Mouse (Mus musculus) midbrain, postnatal 0 days (tissue): Measurements from ENCODE around the gene Tmem8b. TPM values are rescaled to one million over a fixed set of nuclear protein-coding genes. Genes with fewer than 3 reads are reported as not detected.
A peak's percentile ranks its signal among the peaks of the same experiment; 100 is the strongest.

Experiments
- ATAC-seq: fragments of 200-750 bp; cut with Nextera tagmentation; 2 replicates; pipeline ENCODE4 v1.8.0; 2017; ENCODE audit warnings: moderate number of reproducible peaks, mild to moderate bottlenecking, moderate TSS enrichment, moderate library complexity; ENCODE audit not compliant: low FRiP score
- DNase-seq: peaks from one replicate; pipeline ENCODE4 v3.0.0-alpha.2; 2015; ENCODE audit warnings: low spot score
- H3K27ac ChIP-seq: fragments of 300-500 bp; sonication (generic); 2 replicates; pipeline ENCODE4 v1.5.1; 2014; ENCODE audit warnings: low read depth, mild to moderate bottlenecking, low read length, mixed read lengths
- H3K27me3 ChIP-seq: fragments of 300-500 bp; sonication (generic); 2 replicates; pipeline ENCODE4 v1.6.1; 2014; ENCODE audit warnings: low read length, control low read depth, mixed read lengths; ENCODE audit not compliant: insufficient read depth
- H3K36me3 ChIP-seq: fragments of 300-500 bp; sonication (generic); 2 replicates; pipeline ENCODE4 v1.6.1; 2014; ENCODE audit warnings: low read length, control low read depth, mixed read lengths; ENCODE audit not compliant: insufficient read depth
- H3K4me1 ChIP-seq: fragments of 300-500 bp; sonication (generic); 2 replicates; pipeline ENCODE4 v1.6.1; 2014; ENCODE audit warnings: mild to moderate bottlenecking, control low read depth, antibody characterized with exemption, low read length, mixed read lengths; ENCODE audit not compliant: insufficient read depth
- H3K4me2 ChIP-seq: fragments of 300-500 bp; sonication (generic); 2 replicates; pipeline ENCODE4 v1.6.1; 2014; ENCODE audit warnings: low read depth, mild to moderate bottlenecking, low read length, mixed read lengths; ENCODE audit not compliant: poor library complexity, severe bottlenecking
- H3K4me3 ChIP-seq: fragments of 300-500 bp; sonication (generic); 2 replicates; pipeline ENCODE4 v1.5.1; 2014; ENCODE audit warnings: low read depth, mild to moderate bottlenecking, low read length, moderate library complexity
- H3K9ac ChIP-seq: fragments of 300-500 bp; sonication (generic); replicated peaks from 2 replicates; pipeline ENCODE4 v1.6.1; 2014; ENCODE audit warnings: mild to moderate bottlenecking, low read length, moderate library complexity, mixed read lengths; ENCODE audit not compliant: poor library complexity, severe bottlenecking
- H3K9me3 ChIP-seq: fragments of 300-500 bp; sonication (generic); 2 replicates; pipeline ENCODE4 v1.6.1; 2016; ENCODE audit warnings: low read length, control low read depth
- CTCF ChIP-seq: IDR thresholded peaks from 2 replicates; pipeline ENCODE4 v1.5.1; 2016; ENCODE audit warnings: antibody characterized with exemption, mild to moderate bottlenecking
- whole genome bisulfite sequencing: fragments of 180-500 bp; shearing (Covaris S2); extraction: QIAGEN DNeasy Blood & Tissue Kit; methylation state at CpG from one replicate; pipeline ENCODE4 v1.1.7; 2014; 5-methylcytosine and 5-hydroxymethylcytosine counted together
- polyA plus RNA-seq: library from polyadenylated mRNA; unstranded; fragments of >200 nt; fragmentation: Nextera tagmentation; extraction: Ambion mirVana; gene quantifications from 2 replicates; pipeline ENCODE4 v1.2.1, GENCODE M21; 2015
- total RNA-seq: library from RNA; depleted of rRNA; stranded (reverse); fragments of >200 nt; gene quantifications from 2 replicates; pipeline ENCODE4 v1.2.3, GENCODE M21; 2014

The Tmem8b gene
- total and polyA plus RNA-seq, 2 experiments from 2014 or later, result 13.7 to 30.0 TPM

DNA sequence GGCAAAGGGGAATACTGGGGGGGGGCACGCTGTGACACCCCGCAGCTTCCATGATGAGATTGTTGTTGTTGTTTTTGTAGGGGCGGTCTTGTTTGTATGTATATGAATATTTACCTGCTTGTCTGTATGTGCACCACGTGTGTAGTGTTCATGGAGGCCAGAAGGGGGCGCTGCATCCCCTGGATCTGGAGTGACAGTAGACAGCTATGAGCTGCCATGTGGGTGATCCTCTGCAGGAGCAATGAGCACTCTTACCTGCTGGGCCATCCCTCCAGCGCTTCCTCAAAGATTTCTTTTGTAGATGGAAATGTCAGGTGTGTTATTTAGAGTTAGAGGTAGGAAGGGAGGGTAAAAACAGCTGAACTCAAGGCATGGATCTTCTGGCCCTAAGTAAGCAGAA lies 34.7 kb downstream of the Tmem8b start:
- no peaks in the 10 kb centered on the region for H3K27me3 ChIP-seq
- 83% methylated on average over 6 of the region's 6 CpGs for WGBS

GRCm38 (mm10) chr4:43703851-43704250 lies 35.1 kb downstream of the Tmem8b start:
- TF ChIP-seq CTCF, result no peak
- Histone ChIP-seq H3K27me3 (no peaks in the 10 kb centered on the region), H3K4me2 (no peak overlapping the region), H3K4me3 (no peak overlapping the region), H3K4me1 (no peaks in the 10 kb centered on the region), H3K9me3 (no peaks in the 10 kb centered on the region), H3K36me3 (no peaks in the 10 kb centered on the region), H3K9ac (no peak overlapping the region), H3K27ac (no peak overlapping the region)
- ATAC-seq (no peak), DNase-seq (no peak)
- WGBS, result 67% methylated on average over 8 of the region's 8 CpGs

More for the DNA sequence above, 34.7 kb downstream of the Tmem8b start:
- no peak for ATAC-seq
- Histone ChIP-seq H3K4me2 (no peak overlapping the region), H3K4me1 (no peaks in the 10 kb centered on the region), H3K27ac (no peak overlapping the region), H3K9me3 (no peaks in the 10 kb centered on the region), H3K36me3 (no peaks in the 10 kb centered on the region), H3K9ac (no peak overlapping the region), H3K4me3 (no peak overlapping the region)
- TF ChIP-seq CTCF, result peak; percentile 41
- DNase-seq, result no peak

GRCm38 (mm10) chr4:43705991-43706390 lies 37.2 kb downstream of the Tmem8b start:
- 84% methylated on average over 13 of the region's 13 CpGs for WGBS
- no peak overlapping the region for H3K9ac ChIP-seq
- no peaks in the 10 kb centered on the region for H3K4me1 ChIP-seq
- no peaks in the 10 kb centered on the region for H3K9me3 ChIP-seq
- DNase-seq, result no peak
- no peaks in the 10 kb centered on the region for H3K36me3 ChIP-seq
- H3K27ac ChIP-seq, result no peak overlapping the region
- no peak for ATAC-seq
- H3K27me3 ChIP-seq, result no peaks in the 10 kb centered on the region
- no peak overlapping the region for H3K4me3 ChIP-seq
- no peak overlapping the region for H3K4me2 ChIP-seq
- TF ChIP-seq CTCF, result no peak

DNA sequence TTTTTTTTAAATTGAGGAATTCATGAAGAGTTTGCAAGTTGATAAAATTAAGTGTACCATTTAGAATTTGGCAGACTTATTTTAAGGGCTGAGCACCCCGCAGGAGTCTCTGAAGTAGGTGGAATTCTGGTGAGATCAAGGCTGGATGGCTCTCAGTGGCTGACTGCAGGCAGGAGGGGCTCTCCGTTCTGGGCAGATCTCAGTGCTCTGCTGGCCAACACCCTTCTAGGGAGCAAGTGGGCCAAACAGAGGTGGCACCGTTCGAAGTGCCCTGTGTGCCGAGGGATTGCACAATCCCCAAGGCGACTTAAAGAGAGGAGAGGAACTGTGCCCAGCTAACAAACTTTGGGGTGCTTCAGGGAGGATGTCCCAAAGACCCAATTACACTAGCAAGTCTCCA lies 41.1 kb downstream of the Tmem8b start, which contains the start of gene Olfr71:
TSS of gene Olfr71 (minus strand) at position 387 of the 400 bp plus-strand sequence.
- TF ChIP-seq CTCF, result no peak
- Histone ChIP-seq H3K27me3 (no peaks in the 10 kb centered on the region), H3K9ac (no peak within 1 kb of the TSS), H3K36me3 (no peaks in the 10 kb centered on the region), H3K4me1 (no peaks in the 10 kb centered on the region), H3K9me3 (no peaks in the 10 kb centered on the region), H3K4me3 (no peak within 1 kb of the TSS), H3K4me2 (no peak within 1 kb of the TSS), H3K27ac (no peak within 1 kb of the TSS)
- 77% methylated on average over 6 of the region's 6 CpGs for WGBS
- ATAC-seq (no peak), DNase-seq (no peak)

GRCm38 (mm10) chr4:43711821-43712220 lies 43.0 kb downstream of the Tmem8b start:
- Histone ChIP-seq H3K4me2 (no peak overlapping the region), H3K4me1 (no peaks in the 10 kb centered on the region), H3K36me3 (no peaks in the 10 kb centered on the region), H3K27me3 (no peaks in the 10 kb centered on the region), H3K9ac (no peak overlapping the region), H3K27ac (no peak overlapping the region), H3K4me3 (no peak overlapping the region), H3K9me3 (no peaks in the 10 kb centered on the region)
- peak; percentile 88 for TF ChIP-seq CTCF
- 0% methylated on average over 2 of the region's 2 CpGs for WGBS
- ATAC-seq (no peak), DNase-seq (peak; percentile 65)

DNA sequence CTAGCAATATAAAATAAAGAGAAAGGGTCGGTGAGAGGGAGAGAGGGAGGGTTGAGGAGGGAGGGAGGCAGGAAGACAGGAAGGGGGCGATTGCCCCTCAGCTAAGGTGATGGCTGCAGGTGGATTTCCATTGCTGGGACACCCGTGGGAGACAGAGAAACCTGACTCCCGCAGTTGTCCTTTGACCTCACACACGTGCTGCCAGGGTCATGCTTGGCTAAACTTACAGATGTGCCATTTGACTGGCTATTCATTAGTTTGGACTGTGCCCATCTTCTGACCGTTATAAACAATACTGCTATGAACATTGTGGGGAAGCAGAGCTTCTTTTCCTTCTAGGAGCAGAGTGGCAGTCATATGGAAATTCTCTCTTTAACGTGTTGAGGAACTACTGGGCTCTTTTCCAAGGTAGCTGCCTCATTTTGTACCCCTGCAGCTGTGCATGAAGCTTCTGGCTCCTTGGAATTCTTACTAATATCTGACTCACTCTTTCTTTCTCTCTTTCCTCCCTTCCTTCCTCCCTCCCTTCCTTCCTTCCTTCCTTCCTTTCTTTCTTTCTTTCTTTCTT lies 45.0 kb downstream of the Tmem8b start:
- no peak for DNase-seq
- H3K27ac ChIP-seq, result no peak overlapping the region
- H3K4me1 ChIP-seq, result no peaks in the 10 kb centered on the region
- no peak for ATAC-seq
- H3K27me3 ChIP-seq, result no peaks in the 10 kb centered on the region
- H3K9ac ChIP-seq, result no peak overlapping the region
- no peaks in the 10 kb centered on the region for H3K36me3 ChIP-seq
- 42% methylated on average over 7 of the region's 7 CpGs for WGBS
- no peak for TF ChIP-seq CTCF
- H3K4me3 ChIP-seq, result no peak overlapping the region
- no peaks in the 10 kb centered on the region for H3K9me3 ChIP-seq
- no peak overlapping the region for H3K4me2 ChIP-seq
